Mouse (Mus musculus) gastrocnemius, postnatal 10 days (tissue): ENCODE data around the gene Limk2. TPM values are rescaled to one million over a fixed set of nuclear protein-coding genes. Genes with fewer than 3 reads are reported as not detected.
A peak's percentile ranks its signal among the peaks of the same experiment; 100 is the strongest.

Source experiments
- DNase-seq: peaks from one replicate; pipeline ENCODE4 v3.0.0; 2021; ENCODE audit warnings: mixed read lengths
- total RNA-seq, 2 experiments: library from RNA; stranded (reverse); gene quantifications; 2 replicates each; pipeline ENCODE4 v1.2.3; 2021

Limk2 gene
- total RNA-seq, 2 experiments from 2014 or later: 18.0 to 20.6 TPM

GRCm38 (mm10) chr11:3416399-3416798, 7.4 kb upstream of the Limk2 start:
- no peak for DNase-seq

GRCm38 (mm10) chr11:3412111-3412510, 3.1 kb upstream of the Limk2 start:
- DNase-seq: no peak

GRCm38 (mm10) chr11:3408131-3408996, 625 bp downstream of the Limk2 start:
- DNase-seq: no peak

GRCm38 (mm10) chr11:3404287-3405047, 4.5 kb downstream of the Limk2 start:
- no peak for DNase-seq

- DNase-seq: no peak
These were observed 6.0 kb downstream of the Limk2 start for GRCm38 (mm10) chr11:3403024-3403423.

DNA sequence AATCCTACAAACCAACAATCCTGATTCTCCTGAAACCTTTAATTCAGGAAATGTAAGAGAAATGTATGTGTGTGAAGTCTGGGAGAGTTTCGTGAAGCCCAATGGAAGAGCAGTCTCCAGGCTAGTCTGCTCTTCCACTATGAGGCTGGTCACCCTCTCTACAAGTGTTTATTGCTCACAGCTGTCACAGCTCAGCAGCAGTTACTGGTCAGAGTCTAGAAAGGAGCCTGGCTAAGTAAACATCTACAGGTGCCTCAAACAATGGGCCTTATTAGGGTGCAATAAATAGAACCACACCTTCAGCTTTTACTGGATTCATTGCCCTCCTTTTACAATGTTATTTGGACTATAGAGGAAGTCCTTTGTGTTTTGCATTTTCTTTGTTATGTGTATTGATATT, 10.7 kb downstream of the Limk2 start:
- no peak for DNase-seq

GRCm38 (mm10) chr11:3396562-3396961, 12.4 kb downstream of the Limk2 start:
- DNase-seq: no peak

- DNase-seq: no peak
These were observed 12.9 kb downstream of the Limk2 start for GRCm38 (mm10) chr11:3396091-3396490.

- no peak for DNase-seq
These were observed 14.5 kb downstream of the Limk2 start for GRCm38 (mm10) chr11:3394520-3394919.

DNA sequence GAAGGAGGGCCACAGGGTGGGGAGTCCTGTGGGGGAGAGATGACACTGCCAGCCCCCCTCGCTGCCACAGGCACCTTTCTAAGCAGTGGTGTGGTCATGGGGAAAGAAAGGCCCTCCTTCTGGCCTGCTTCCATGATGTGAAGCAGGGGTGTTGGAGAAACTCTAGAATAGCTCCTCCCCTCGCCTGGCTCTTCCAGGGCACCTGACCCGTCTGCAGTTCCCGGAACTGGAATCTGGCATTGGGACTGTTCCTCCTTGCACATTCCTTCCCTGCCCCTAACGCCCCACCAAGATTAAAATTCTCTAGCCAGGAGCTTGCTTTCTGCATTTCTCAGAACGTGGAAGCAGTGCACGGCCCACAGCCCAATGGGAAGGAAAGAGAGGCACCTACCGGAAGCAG, 16.5 kb downstream of the Limk2 start:
- no peak for DNase-seq

DNA sequence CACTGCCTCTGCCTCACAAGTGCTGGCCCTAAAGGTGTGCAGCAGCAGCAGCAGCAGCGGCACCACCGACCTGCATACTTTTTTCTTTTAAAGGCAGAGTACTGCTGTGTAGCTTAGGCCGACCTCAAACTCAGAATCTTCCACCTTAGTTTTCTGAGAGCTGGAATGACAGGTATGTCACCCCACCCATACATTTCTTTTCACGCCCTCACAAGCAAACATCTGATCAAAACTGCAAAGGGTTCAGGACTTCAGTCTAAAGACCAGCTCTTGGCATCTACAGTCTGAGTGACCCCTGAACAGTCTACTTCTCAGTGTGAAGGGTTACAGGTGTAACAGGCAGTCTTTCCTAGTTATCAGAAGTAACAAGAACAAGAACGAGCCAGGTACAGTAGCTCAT, 18.2 kb downstream of the Limk2 start:
- DNase-seq: no peak

DNA sequence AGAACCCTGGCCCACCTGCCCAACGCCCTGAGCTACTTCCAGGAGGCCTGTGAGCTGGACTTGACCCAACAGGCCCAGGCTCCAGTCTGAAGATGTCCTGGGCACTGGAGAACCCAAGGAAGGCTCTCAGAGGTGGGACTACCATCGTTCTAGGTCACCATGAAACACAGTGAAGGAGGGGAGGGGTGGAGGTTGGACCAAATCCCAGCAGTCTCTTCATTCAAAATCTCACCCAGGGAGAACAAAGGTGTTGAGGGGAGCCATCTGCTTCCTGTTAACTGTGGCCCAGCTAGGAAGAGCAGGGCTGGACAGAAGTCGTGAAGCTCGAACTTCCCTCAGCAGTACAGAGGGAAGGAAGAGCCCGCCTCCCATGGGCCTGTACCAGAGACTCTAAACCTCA, 19.0 kb downstream of the Limk2 start:
- DNase-seq: no peak

DNA sequence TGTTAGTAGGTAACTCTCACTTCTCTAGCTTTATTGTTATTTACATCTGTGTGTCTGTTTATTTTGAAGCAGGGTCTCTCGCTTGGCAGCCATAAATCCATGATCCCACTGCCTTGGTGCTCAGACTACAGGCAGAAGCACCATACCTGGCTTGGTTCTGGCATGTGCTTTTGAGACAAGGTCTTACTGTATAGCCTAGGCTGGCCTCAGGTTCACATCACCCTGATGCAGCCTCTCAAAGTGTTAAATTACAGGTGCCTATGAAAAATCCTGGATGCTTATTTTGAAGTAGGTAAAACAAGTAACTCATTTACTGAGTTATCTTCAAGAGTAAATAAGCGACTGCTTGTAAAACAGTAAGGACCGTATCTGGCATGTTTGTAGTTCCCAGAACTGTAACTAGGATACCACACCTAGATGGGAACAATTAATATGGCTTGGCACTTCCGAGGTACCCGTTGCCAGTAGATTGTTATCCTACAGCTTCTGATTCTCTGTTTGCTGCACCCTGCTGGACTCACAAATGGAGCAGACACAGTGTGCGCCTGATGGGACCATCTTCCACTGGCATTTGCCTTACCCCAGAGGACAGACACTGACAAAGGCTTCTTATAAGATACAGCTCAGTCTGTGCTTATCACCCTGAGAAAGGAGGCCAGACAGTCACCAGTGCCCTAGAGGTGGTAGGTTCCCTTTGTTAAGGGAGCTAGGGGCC, 21.4 kb downstream of the Limk2 start:
- DNase-seq: no peak

DNA sequence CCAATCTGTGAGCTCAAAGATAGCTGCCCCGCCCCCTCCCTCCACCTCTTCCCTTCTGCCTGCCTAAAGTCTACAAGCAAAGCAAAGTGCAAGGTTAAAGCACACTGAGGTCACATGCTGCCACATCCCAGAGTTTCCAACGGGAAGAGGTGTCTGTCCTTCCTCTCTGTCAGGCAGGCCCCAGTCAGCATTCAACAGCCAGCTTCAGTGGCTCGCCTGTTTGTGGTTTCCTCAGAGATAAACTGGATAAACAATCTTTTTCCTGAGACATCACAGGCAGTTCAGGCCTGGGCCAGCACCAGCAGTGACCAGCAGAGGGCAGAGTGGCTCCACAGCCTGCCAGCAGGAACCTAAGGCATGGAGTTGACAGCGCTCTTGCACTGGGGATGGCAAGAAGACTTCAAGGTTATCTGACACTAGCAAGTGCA, 22.0 kb downstream of the Limk2 start:
- DNase-seq: peak; percentile 91

- no peak for DNase-seq
These were observed 26.1 kb downstream of the Limk2 start for GRCm38 (mm10) chr11:3382602-3383594.

DNA sequence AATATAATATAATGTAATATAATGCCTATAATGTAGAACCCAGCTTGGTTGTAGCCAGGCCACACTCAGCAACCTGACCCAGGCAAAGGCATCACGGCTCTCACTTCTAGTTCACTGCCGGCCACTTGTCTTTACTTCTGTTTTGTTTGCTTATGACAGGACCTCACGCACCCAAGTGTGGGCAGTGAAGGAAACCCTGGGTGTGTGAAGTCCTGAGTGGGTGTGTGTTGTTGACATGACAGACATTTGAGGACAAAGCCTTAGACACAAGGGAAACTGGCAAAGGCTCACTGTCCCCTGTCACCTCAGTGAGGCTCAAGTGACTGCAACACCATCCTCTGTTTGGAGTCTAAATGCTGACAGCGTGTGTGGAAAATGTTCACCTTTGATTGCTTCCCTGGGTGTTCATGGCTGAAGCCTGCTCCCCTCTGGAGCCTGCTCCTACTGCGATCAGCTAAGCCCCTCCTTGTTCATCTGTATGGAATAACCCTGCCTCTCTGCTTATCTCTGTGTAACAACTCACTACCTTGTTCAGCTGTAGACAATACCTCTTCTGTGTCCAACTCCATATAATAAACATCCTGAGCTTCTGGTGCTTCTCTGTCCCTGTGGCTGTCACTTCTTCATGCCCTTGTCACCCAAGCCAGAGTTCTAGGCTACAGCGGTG, 27.7 kb downstream of the Limk2 start:
- no peak for DNase-seq

DNA sequence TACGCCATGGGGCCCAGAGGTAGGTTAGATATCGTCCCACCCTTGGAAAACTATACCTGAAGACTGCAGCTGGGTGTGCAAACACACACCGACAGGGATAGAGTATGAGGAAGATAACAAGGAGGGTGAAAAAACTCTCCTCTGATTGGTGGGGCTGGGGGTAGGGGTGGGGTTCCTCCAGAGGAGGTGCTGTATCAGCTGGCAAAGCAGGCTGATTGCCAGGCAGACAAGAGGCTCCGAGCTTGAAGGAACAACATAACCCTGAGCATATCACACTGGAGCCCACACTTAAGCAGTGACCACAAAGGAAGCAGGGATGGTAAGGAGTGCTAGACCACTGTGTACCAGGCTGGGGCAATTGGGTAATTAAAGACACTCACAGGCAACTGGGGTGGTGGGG, 29.6 kb downstream of the Limk2 start:
- no peak for DNase-seq

DNA sequence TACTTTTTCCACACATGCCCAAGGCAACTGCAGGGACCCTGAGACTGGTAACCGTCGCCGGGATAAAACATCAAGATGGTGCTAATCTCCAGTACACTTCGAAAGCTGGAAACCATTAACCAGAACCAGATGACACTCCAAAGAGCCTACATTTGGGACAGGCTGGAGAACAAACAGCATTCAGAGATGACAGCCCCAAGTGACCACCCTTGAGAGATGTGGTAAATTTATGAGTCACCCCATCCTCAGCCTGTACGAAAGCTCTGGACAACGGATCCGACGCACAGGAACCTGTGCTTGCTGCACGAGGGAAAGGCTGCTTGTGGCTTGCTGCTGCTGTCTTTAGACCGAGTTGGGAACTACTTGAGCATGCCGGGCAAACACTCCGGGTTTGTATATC, 34.2 kb downstream of the Limk2 start:
- no peak for DNase-seq

- no peak for DNase-seq
These were observed 34.7 kb downstream of the Limk2 start for GRCm38 (mm10) chr11:3374293-3374645.

- DNase-seq: peak; percentile 21
These were observed 35.2 kb downstream of the Limk2 start for GRCm38 (mm10) chr11:3373591-3374292.
